Mouse (Mus musculus): ENCODE data around the gene Sgta.

- TF ChIP-seq CTCF (IDR thresholded peaks at IDR 0.05; ENCODE audit: extremely low read depth, insufficient read depth, low read length) (no peak), POLR2A (IDR thresholded peaks at IDR 0.05; ENCODE audit: extremely low read depth, insufficient read depth, low read length) (no peak)
Observed at GRCm38 (mm10) chr10:81080008-81080655, 20.2 kb upstream of the Sgta start.
